Mouse (Mus musculus) CD4-positive, CD25-positive, alpha-beta regulatory T cell, adult 4 months (primary cell): ENCODE data around the gene Insl6. TPM values are rescaled to one million over a fixed set of nuclear protein-coding genes. Genes with fewer than 3 reads are reported as not detected.

Experiments used
- ATAC-seq: one replicate; pipeline ENCODE4 v1.8.0; 2017
- polyA plus RNA-seq, 2 experiments: library from polyadenylated mRNA; unstranded; fragments of 100-300 nt; shearing (Covaris generic); gene quantifications; one replicate each; pipeline ENCODE4 v1.2.1; 2017

Gene Insl6
- polyA plus RNA-seq, 2 experiments from 2014 or later = 28.3 to 32.5 TPM

DNA sequence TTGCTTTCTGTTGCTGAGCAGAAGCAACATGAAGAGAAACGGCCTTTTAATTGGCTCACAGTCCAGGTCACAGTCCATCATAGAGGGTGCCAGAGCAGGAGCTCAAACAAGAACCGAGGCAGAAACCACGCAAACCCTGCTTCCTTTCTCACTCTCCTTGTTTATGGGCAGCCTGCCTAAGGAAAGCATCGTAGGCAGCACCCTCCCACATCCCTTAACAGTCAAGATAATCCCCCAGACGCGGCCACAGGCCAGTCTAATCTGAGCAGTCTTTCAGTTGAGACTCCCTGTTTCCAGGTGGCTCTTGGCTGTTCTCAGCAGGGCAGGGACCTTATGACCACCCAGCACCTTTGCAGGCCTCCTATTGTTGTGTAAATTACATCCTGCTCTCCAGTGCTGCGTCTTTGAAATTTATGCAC, 39.7 kb downstream of the Insl6 start:
- no peak for ATAC-seq

DNA sequence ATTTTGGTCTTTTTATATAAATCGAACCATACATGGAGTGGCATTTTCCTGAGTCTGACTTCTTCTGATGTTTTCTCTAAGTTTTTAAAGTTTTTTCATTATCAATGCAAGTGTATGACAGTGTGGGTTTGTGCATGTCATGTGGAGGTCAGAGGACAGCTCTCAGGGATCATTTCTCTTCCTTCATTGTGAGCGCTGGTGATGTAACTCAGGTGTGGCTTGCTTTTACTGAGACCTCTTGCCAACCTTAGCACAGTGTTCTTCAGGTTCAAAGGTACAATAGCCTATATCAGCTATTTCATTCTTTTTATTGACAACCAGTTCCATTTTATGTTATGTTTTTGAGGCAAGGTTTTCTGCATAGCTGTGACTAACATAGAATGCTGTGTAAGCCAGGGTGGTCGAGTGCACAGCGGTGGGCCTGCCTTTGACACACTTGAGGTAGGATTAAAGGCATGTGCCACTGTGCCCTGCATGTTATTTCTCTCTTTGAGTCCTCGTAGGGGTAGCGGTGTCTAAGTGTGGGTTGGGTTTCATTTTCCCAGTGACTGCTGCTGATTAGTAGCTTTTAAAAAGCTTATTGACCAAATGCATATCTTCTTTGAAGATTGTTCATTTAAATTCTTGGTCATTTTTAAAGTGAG, 46.1 kb downstream of the Insl6 start:
- no peak for ATAC-seq

DNA sequence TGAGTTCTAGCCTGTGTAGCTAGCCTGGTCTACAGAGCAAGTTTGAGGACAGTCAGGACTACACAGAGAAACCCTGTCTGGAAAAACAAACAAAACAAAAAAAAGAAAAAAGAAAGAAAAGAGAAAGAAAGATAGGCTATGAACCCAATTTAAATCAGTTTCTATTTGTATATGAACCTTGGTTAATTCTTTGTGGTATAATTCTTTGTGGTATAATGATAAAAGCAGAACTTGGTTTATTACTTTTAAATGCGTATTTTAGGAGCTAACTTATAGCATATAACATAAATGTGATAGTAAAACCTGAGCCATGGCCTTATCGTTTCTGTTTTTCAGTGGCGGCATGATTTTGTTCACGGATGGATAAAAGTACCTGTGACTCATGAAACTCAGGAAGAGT, 48.7 kb downstream of the Insl6 start:
- ATAC-seq = no peak

DNA sequence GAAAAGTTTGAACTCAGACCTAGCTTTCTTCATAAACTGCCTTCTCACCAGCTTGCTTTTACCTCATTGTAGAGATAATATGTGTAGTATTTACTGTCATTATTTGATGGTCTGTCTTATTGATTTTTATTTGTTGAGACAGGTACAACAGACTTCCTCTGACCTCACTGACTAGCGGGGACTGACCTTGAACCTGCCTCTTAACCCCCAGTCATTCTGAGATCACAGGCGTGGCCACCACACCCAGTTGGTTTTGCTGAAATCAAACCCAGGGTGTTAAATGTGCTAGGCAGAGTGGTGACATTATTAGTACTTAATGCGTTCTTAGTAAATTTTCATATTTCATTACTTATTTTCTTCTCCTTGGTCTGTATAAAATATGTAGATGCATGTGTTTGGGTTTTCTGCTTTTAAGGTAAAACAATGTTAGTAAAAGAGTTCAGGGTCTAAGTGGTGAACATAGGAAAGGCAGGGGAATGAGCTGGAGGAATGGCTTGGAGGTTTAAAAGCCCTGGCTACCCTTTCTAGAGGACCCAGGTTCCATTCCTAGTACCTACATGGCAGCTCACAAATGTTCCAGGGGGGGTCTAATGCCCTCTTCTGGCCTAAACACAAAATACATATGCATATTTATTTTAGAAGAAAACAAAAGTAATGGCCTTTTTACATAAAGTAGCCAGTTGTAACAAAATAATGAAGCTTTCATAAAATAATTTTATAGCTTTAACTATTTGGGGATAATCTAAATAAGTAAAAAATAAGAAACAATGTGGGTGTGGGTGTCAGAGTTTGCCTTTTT, 52.9 kb downstream of the Insl6 start:
- ATAC-seq = no peak

Other genes starting within 250 kb of the Insl6 start
- 10 to 100 TPM; 22.2 to 26.9 TPM for gene Rcl1, start 224.0 kb downstream of the Insl6 start, polyA plus RNA-seq
- 10 to 100 TPM; 14.9 to 19.1 TPM for gene Jak2, start 73.5 kb downstream of the Insl6 start, polyA plus RNA-seq
- gene Rln1, start 9.3 kb upstream of the Insl6 start, polyA plus RNA-seq = not detected
- gene Plgrkt, start 42.0 kb upstream of the Insl6 start, polyA plus RNA-seq = 100 to 1,000 TPM; 221 to 250 TPM
- gene Cd274, start 42.1 kb upstream of the Insl6 start, polyA plus RNA-seq = 10 to 100 TPM; 42.4 to 62.2 TPM
- gene Pdcd1lg2, start 85.6 kb upstream of the Insl6 start, polyA plus RNA-seq = 10 to 100 TPM; 17.0 to 22.2 TPM
- gene Ric1, start 196.9 kb upstream of the Insl6 start, polyA plus RNA-seq = 10 to 100 TPM in 1 of 2 experiments, 1 to 10 TPM in 1; 6.3 to 12.6 TPM